Mouse (Mus musculus) liver, adult 2 months (tissue): Measurements from ENCODE around the gene Glrp1.

Source experiments
- CTCF ChIP-seq: fragments of 200-500 bp; IDR thresholded peaks from 2 replicates; pipeline ENCODE4 v1.5.1; 2011; ENCODE audit warnings: low read depth, low read length, control low read depth
- POLR2A ChIP-seq: fragments of 200-500 bp; IDR thresholded peaks from 2 replicates; pipeline ENCODE4 v1.6.1; 2011; ENCODE audit warnings: low read length, control low read depth; ENCODE audit not compliant: insufficient read depth; ENCODE audit errors: extremely low read depth

DNA sequence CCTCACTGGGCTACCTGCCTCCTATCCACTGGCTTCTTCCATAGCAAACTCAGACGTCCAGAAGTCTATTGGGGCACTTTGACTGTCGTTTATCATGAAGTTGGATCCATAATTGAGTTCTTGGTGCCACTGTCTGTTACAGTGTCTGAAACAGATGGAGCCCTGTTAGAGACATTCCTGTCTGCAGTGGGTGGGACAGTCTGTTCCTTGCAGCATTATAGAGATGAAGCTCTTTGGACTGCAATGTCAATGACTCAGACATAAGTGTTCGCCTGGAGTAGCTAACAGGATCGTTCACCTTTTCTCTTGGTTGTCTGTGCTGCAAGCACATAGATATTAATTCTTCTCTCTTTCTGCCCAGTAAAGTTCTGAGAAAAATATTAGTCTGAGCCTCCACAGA, 25.8 kb downstream of the Glrp1 start:
- TF ChIP-seq POLR2A: no peak
- TF ChIP-seq CTCF: no peak
